Mouse (Mus musculus) Muller cell, postnatal 12 days (primary cell): ENCODE measurements around the gene Crebl2.

ENCODE experiments used
- DNase-seq: peaks from one replicate; pipeline ENCODE4 v3.0.0-alpha.2; 2015; ENCODE audit errors: inconsistent ontology term

The Crebl2 gene

DNA sequence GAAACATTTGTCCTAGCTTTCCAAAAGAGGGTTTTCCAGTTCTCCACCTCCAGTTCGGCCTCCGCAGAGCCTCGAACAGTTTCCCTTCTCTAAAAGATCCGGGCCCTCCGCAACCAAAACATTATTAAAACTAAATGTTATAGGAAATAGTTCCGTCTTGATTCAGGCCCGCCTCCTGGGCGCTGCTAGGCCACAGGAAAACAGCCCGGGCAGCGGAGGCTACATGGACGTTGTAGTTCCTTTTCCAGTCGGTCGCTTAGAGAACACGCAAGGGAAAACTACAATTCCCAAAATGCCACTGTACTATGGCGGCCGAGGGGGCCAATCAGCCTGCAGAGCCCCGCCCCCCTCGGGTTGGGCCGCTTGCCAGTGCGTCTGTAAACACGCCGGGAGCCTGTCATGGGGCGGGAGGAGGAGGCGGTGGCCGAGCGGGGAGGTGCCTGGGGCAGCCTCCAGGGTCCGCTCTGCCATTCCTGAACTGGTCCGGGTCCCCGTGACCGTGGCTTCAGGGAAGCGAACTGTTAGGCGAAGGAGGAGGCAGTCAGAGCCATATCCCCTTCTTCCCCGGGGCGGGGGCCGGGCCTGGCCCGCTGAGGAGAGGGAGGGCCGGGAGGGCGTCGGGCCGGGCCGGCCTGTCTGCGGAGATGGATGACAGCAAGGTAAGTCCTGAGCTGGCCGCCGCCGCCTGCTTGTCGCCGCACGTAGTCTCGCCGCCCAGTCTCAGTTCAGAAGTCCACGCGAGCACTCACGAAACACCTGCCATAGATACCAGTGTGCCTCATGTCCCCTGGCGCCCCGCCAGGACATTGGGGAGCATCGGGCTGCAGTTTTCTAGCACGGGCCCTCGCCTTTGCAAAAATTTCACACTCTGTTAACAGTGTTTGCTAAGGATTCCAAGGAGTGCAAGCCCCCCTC is at the start of gene Crebl2:
Crebl2 (plus strand) TSS at position 369 of the 915 bp plus-strand sequence.
- DNase-seq: peak; percentile 100

DNA sequence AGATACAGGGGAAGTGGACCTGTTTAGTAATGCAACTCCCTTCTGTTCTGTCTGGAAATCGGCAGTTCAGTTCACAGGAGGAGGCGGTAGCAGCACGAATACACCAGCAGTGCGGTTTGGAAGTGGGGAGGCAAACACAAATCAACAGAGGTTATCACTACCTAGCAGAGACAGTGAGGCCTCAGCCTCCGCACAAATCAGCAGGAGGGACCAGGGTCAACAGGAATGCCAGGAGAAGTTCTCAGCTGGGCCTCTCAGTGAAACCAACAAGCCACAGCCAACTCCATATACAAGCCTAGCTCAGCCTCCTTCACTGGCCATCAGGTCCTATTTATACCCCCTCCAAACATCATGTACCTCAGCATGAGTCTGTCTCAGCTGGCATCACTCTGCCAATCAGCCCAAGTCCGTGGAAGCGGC is 48.5 kb upstream of the Crebl2 start:
- no peak for DNase-seq

DNA sequence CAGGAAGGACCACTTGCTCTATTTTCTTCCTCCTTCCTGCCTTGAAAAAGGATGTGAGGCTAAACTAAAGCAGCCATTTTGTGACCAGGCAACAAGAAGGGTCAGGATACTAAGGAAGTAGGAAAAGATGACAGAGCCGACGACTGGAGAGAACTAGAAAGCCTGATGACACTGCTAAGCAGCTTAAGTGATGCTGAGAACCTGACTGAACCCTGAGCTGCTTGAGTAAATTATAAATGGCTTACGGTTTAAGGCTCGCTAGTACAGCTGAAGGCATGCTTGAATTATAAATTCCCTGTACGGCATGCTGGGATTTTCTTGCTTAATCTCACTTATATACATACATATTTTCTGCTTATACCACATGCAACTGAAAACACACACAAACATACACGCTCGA is 47.1 kb upstream of the Crebl2 start:
- DNase-seq: no peak

DNA sequence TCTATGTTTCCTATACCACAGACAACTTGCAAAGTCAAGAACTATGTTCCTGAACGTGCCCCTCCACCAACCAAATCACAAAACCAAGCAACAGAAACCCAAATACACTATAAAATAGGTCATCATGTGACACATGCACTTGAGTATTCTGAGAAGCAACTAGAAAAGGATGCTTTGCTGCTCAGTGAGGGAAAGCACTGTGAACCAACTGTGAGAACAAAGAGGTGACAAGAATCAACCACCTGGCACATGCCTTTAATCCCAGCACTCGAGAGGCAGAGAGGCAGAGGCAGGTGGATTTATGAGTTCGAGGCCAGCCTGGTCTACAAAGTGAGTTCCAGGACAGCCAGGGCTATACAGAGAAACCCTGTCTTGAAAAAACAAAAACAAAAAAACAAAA is 43.5 kb upstream of the Crebl2 start:
- no peak for DNase-seq

DNA sequence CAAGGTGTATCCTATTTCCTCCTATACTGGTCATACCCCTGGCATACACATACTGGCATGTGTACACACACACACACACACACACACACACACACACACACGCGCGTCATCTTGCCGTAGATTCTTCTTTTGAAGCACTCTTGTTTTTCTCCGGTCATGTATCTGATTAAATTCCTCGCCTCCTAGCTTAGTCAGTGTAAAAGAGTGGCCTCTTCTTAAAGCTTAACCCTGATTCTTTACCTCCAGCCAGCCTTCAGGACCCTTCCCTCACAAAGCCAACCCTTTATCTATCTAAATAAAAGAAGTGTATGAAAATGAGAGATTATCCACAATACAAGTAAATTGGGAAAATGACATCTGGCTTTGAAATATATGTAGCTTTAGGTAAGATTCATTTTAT is 40.9 kb upstream of the Crebl2 start:
- peak; percentile 61 for DNase-seq

DNA sequence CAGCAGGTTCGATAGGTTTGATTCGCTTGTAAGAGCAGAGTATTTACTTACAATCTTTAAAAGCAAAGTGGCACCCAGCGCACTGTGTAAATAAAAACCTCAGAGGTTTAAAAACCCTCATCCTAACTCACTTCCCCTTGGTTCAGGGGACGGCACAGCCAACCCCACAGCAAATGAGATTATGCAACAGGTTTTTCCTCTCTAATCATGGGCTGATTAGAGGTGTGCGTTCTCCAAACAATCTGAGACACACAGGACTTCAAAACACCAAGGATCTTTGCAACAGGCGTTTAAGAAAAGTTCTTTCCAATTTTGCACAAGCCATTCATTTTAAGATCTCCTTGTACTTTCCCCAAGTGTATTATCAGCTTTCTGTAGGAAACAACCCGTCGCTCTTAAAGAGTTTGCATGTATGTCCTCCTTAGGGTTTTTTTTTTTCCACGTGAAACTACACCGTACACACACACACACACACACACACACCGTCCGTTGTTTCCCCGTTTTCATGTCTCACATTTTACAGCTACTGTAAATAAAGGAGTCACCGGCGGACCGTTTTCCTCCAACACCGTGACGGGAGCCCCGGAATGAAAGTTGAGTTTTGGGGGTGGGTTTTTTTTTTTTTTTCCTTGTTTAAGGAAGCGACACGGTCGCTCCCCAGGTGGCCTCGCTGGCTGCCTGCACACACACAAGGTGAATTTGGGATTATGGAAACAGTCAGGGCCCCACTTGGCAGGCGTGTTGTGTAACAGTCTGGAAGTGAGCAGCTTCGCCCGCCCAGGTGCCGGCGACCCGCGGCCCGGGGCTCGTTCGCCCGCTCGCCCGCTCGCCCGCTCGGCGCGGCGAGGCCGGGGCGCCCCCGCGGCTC is 38.5 kb upstream of the Crebl2 start:
- peak; percentile 77 for DNase-seq

DNA sequence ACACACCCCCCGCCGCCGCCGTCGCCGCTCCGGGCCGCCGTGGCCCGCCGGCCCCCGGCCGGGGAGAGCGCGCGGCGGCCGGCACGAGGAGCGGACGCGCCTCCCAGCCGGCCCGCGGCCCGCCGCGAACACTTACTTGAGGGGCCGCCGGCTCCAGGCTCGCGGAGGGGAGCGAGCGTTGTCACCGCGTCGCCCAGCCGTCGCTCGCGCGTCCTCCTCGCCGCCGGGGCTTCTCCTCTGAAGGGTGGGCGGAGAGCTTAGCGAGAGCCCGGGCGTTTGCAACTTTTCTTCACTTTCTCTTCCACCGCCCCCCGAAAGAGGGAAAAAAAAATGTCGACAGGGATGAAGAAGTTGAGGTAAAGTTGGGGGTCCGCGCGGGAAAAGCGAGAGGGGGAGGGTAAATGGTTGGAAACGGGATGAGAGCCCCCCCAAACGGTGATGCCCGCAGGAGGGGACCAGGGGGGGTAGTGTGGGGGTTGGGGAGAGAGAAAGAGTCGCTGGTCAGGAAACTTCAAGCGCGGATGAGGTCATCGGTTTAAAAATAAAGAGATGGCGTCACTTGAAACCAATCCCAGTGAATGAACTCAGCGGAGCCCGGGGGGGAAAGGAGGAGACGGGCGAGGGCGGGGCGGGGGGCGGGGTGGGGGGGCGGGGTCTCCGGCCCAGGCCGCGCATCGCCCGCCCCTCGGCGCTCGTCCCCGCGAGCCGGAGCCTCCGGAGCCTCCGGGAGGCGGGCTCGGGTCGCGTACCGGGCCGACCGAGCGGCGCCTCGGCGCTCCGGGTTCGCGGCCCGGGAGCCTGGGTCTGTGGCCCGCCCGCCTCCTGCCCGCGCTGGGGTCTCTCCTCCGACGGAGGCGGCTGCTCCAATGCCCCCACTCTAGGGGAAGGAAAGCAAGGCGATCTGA is 37.6 kb upstream of the Crebl2 start, which contains the start of gene Dusp16:
Dusp16 (minus strand) TSS at position 485 of the 905 bp plus-strand sequence.
- peak; percentile 98 for DNase-seq

DNA sequence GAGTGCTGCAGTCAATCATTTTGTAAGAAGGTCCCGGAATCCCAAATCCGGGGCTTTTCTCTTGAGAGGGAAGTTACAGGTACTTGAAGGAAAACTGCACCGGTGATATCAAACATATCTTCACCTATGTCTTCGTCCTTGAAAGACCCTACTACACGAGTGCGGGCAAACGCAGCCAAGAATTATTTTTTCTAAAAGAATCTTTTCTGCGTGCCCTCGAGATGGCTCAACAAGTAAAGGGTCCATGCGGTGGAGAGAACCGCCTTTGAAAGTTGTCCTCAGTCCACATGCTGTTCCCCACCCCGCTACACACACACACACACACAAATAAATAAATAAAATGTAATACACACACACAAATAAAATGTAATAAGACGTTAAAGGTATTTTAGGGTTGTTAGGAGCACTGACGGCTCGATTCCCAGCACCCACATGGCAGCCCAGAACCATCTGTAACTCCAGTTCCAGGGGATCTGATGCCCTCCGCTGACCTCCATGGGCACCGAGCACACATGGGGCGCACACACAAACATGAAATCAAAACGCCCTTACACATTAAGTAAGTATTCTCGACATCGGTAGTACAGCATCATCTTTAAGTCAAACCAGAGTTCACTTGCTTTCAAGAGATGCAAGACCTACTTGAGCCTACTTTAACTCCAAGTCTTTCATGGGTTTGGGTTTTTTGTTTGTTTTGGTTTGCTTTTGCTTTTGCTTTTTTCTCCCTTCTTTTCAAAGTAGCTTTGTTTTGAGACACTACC is 36.7 kb upstream of the Crebl2 start:
- DNase-seq: no peak

DNA sequence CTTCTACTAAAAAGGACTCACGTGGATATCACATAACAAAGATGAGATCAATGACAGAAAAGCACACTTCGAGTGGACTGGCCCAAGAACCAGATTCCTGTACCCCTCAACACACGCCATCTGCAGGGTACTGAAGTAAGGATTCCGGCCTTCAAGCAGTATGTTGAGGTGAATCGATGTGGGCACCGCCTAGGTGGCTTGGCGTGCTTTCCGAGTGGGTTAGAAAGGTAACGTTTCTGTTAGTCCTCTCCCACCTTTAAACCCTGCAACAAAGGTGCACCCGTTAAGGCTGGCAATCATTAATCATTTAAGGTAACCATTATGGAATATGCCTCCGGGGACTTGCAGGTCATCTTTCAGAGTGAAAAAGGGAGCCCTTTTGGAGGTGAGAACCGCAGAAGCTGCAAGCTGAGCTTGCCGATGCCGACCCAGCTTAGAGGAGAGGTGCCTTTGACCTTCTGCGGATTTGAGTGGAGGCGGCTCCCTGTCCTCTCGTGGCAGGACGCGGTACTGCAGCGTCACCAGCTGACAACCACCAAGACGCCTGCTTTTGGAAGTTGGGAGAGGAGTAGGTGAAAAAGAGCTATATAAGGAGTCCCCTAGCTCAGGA is 35.9 kb upstream of the Crebl2 start:
- DNase-seq: no peak

DNA sequence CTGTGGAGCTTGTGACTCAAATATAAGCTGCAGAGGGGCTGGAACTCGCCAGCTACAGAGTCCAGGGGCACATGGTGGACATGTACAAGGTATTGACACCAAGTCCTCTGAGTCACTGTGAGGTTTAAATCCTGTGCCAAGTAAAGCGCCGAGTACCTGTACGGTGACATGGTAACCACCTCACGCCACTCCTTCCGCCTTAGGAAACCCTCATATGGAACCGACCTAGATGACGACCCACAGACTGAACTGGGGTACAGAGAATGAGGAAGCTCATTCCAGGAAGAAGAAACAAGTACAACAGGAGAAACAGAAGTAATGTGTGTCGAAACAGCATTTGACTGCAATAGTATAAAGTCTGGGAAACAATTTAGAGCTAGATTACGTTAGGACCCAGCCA is 33.7 kb upstream of the Crebl2 start:
- DNase-seq: no peak

DNA sequence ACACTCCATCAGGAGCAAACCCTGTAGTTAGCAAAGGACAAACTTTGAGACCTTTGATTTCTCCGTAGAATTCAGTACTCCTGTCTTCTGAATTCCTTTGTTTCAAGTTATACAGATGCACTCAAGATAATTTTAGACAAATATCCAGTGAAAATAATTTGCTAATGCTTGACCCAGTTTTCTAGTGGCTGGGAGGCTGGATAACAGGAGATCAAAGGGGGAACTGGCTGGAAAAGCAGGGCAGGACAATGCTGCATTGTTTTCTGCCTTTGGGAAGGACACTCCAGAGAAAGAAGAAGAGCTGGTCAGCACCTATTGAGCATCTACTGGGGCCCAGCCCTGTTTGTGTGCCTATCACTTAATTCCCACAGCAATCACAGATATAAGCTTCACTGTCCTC is 28.5 kb upstream of the Crebl2 start:
- peak; percentile 71 for DNase-seq

DNA sequence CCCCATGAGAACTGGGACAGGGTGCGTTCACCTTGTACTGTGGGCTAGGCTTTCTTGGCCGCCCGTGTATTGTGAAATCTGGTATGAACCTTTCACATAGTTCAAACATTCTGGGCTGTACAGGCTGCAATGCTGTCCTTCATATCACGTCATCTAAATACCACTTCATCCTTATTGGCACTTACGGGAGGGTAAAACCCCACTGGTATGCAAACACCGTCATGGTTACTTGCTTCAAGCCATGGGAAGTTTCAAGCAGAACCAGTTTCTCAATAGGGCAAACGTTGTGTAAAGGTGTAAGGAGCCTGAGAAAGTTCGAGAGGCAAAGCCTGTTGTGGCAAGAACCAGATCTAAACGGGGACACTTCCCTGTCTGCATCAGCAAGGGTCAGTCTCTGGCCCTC is 27.3 kb upstream of the Crebl2 start:
- no peak for DNase-seq

DNA sequence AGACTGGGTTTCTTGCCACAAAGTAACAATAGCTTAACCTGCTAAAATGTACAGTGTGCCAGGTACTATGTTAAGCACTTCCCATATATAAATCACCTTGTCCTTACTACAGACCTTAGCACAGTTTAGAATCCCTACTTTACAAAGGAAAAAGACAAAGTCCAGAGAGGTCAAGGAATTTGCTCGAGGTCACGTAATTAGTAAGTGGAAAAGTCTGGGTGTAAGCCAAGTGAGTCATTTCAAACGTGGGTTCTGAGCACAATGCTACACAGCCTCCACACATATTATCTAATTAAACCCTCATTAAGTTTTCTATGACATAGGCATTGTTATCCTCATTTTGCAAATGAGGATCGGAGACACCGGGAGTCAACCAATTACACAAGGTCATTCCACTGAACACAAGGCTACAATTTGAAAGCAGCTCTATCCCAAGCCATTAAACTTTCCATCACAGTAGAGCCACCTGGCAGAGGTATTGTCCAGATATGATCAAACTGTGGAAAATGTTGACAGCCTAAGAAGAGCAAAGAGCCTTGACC is 25.1 kb upstream of the Crebl2 start:
- DNase-seq: peak; percentile 89

DNA sequence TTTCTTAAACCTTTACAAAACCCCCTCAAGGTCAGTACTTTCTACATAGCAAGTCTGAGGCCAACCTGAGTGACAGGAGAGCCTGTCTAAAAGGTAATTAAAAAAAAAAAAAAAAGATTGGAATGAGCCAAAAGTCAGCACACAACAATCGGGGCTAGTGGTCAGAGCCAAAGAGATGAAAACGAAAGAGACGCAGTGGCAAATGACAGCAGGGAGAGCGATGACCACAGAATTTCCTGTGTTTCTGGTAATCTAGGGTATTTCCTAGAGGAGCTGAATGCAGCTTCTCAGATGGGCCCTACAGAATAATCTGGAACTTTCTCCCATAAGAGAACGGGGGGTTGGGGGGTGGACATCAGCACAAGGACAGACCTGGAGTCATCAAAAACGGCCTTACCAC is 23.8 kb upstream of the Crebl2 start:
- DNase-seq: no peak

DNA sequence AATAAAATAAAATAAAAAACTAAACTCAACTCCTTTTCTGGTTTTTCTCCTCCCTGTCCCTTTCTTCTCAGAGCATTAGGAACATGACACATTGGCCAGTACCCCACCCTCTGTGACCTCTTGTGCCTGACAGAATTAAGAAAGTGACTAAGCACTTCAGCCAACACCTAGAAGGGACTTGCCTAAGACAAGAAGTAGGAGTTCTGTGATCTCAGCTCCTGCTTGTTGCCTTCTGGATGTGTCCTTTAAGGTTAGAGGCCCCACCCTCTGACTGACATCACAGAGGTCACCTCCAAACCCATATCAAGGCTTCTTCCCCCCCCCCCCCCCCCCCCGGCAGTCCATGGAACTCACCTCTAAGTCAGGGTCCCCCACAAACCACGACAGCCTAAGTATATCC is 22.9 kb upstream of the Crebl2 start:
- no peak for DNase-seq

DNA sequence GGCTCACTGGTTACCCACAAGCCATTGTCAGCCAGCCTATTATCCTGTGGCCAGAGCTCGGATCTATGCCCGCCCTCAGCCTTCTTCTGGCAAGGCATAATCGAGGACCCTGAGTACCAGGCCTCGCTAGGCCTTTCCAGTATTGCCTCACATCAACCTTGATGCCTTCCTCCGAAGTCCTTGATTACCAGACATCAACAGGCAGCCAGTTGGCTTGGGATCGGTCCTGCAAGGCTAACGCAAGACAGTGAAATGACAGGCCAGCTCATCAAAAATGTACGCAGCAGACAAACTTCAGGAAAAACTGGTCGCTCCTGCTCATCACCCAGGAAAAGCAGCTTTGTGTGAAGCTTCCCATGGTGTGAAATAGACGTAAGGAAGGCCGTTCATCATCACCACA is 22.2 kb upstream of the Crebl2 start:
- DNase-seq: no peak

DNA sequence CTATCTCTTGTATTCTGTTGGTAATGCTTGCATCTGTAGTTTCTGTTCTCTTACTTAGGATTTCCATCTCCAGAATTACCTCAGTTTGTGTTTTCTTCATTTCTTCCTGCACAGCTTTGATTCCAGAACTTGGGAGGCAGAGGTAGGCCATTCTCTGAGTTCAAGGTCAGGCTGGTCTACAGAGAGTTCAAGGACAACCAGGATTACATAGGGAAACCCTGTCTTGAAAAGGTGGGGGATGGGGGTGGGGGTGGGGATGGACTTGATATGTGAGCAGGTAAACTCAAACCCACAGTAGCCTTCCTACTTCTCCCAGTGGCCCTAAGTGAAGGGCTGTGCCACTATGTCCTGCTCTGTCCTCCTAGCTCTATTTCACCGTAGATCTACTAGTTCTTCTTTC is 16.9 kb upstream of the Crebl2 start:
- DNase-seq: no peak

DNA sequence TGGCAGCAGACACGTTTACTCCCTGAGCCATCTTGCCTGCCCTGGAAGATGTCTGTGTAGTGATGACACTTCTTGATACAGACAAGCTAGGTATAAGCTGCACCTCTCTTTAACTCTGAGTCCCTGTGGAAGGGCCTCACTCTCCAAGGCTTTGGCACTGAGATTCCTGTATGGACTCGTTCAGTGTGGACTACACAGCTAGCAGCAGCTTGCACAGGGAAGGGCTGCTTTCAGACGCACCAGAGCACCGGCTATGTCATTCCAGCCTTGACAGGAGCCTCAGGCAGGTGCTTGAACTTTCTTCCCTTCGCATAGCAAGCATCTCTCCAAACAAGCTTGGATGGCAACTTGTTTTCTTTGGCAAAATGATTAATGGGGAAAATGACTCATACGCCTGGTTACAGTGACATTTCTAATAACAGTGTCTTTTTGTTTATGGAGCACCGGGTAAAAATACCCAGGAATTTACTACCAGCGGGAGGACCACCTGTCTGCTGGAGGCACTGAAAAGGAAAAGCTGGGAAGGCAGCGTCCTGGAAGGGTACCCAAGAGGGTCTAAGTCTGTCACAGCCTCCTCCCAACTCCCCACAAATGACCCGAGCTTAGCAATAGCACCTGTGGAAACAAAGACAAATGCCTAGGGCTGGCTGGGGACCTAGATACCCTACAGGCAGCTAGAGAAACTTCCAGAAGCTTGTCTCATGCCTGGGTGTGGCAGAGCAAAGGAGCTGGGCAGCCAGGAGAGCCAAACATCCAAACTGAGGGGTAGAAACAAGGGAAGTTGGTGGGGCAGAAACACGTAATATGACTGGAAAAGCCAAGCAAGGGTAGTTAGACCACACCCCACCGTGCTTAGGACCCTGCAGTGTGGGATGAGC is 12.7 kb upstream of the Crebl2 start:
- DNase-seq: peak; percentile 92

DNA sequence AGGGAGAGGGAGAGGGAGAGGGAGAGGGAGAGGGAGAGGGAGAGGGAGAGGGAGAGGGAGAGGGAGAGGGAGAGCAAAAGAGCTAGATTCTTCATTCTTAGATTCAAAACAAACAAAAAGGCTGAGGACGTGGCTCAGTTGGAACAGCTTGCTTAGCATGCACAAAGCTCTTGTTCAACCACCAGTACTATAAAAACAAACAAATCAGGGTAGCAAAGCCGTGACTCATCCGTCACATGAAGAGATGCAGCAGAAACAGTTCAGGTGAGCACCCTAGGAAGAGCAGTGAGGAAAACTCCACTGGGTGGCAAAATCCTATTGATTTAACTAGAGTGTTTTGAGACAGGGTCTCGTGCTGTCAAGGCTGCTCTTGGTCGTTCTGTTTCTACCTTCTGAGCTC is 10.2 kb upstream of the Crebl2 start:
- no peak for DNase-seq
